Comparison of ENCODE assay signal across 19 mouse cellular contexts in genomic region chr1:162200446-162200845, GRCm38 (mm10).
A peak's percentile ranks its signal among the peaks of the same experiment; 100 is the strongest.
DNase-seq lines count a peak whose midpoint lies in the region; ATAC-seq and TF ChIP-seq lines count a peak whose summit lies in the region.
"Had no signal": no experiment of that assay in that cellular context is flagged by ENCODE, and none has a peak within 500 bp of the region (broad histone marks: within the 10 kb centered on the region; RNA-seq: fewer than 3 reads in every experiment).

No protein-coding gene starts in this region.

- no peak overlapping the region for H3K4me2 ChIP-seq in heart, embryonic 12.5 days
- H3K4me2 ChIP-seq in lung, embryonic 16.5 days (ENCODE audit: low read depth, low read length) = no peak overlapping the region
- H3K4me2 ChIP-seq: forebrain, embryonic 15.5 days; heart, embryonic 11.5 days; hindbrain, embryonic 12.5 days had no signal

- WGBS in heart, embryonic 12.5 days = 45% methylated on average over 6 of the region's 6 CpGs
- 57% methylated on average over 6 of the region's 6 CpGs for WGBS in heart, adult 2 months
- 45% methylated on average over 6 of the region's 6 CpGs for WGBS in lung, embryonic 16.5 days
- 51% methylated on average over 6 of the region's 6 CpGs for WGBS in lung, adult 2 months

- H3K9ac ChIP-seq in heart, embryonic 12.5 days = no peak overlapping the region
- H3K9ac ChIP-seq in heart, adult 2 months (ENCODE audit: low read depth, low read length) = no peak overlapping the region
- H3K9ac ChIP-seq in lung, embryonic 16.5 days (ENCODE audit: low read length) = no peak overlapping the region
- H3K9ac ChIP-seq: forebrain, embryonic 15.5 days; hindbrain, embryonic 12.5 days had no signal

- H3K9me3 ChIP-seq in heart, embryonic 12.5 days (replicated peaks) = no peaks in the 10 kb centered on the region
- no peaks in the 10 kb centered on the region for H3K9me3 ChIP-seq in lung, embryonic 16.5 days (ENCODE audit: control insufficient read depth, low read length)
- H3K9me3 ChIP-seq: forebrain, embryonic 10.5 days; forebrain, embryonic 15.5 days; hindbrain, embryonic 12.5 days had no signal

- no peaks in the 10 kb centered on the region for H3K79me2 ChIP-seq in heart, adult 2 months (replicated peaks; ENCODE audit: control insufficient read depth, insufficient read depth, low read length)

- H3K27ac ChIP-seq in heart, embryonic 12.5 days (ENCODE audit: poor library complexity, severe bottlenecking) = 0 out of 2 replicates have a peak overlapping the region, but pooled peaks have one; percentile 8
- H3K27ac ChIP-seq in heart, adult 2 months = no peak overlapping the region
- no peak overlapping the region for H3K27ac ChIP-seq in lung, embryonic 16.5 days (ENCODE audit: low read length)
- H3K27ac ChIP-seq: forebrain, embryonic 10.5 days; forebrain, embryonic 15.5 days; hindbrain, embryonic 12.5 days; hindbrain, postnatal 0 days had no signal

- H3K27me3 ChIP-seq in heart, embryonic 12.5 days (replicated peaks) = no peaks in the 10 kb centered on the region
- H3K27me3 ChIP-seq in heart, adult 2 months (ENCODE audit: control insufficient read depth, insufficient read depth, low read length) = no peaks in the 10 kb centered on the region
- no peaks in the 10 kb centered on the region for H3K27me3 ChIP-seq in lung, embryonic 16.5 days (ENCODE audit: control insufficient read depth, insufficient read depth, low read depth, low read length)
- H3K27me3 ChIP-seq: forebrain, embryonic 15.5 days had no signal

- intact Hi-C loops in heart, adult 2 months (cut with DNase I) = loop anchor here (2.0 kb wide), 1 partner anchor 14 kb away; no protein-coding TSS in a partner anchor
- intact Hi-C loops in left cerebral cortex, postnatal 10 days (cut with DNase I) = no loop called here

- DNase-seq in heart, adult 2 months = no peak
- no peak for DNase-seq in lung, adult 2 months
- peak; percentile 36 for DNase-seq in NIH3T3 (ENCODE audit: low read depth)
- peak; percentile 16 for DNase-seq in fat pad, adult 2 months (ENCODE audit: extremely low read depth, low read depth, low spot score)
- DNase-seq in left cerebral cortex, postnatal 10 days (ENCODE audit: extremely low spot score in 1 of 2, low spot score in 2 of 2) = no peak
- DNase-seq in spleen, postnatal 14 days (ENCODE audit: low spot score in 2 of 2) = no peak
- DNase-seq: adrenal gland, adult 8-10 months; cerebellum, adult 11-12 months; cerebellum, adult 9-10 months; cerebellum, postnatal 25 days; gastrocnemius, postnatal 36 days; heart, adult 11 months had no signal

- H3K4me3 ChIP-seq in heart, embryonic 12.5 days = no peak overlapping the region
- H3K4me3 ChIP-seq in heart, adult 2 months = no peak overlapping the region
- H3K4me3 ChIP-seq in lung, embryonic 16.5 days (ENCODE audit: low read length) = no peak overlapping the region
- no peak overlapping the region for H3K4me3 ChIP-seq in lung, adult 2 months (replicated peaks; ENCODE audit: extremely low read depth, low read depth, low read length)
- H3K4me3 ChIP-seq: forebrain, embryonic 10.5 days; forebrain, embryonic 15.5 days; hindbrain, embryonic 12.5 days had no signal

- no peak for TF ChIP-seq POLR2A in heart, adult 2 months (IDR thresholded peaks at IDR 0.05; ENCODE audit: insufficient read depth, low read depth, low read length)
- no peak for TF ChIP-seq POLR2A in lung, adult 2 months (IDR thresholded peaks at IDR 0.05; ENCODE audit: borderline replicate concordance, extremely low read depth, low read depth, low read length)

- TF ChIP-seq EP300 in heart, adult 2 months (IDR thresholded peaks at IDR 0.05; ENCODE audit: insufficient read depth, low read depth, low read length) = no peak

- H3K4me1 ChIP-seq in heart, embryonic 12.5 days (replicated peaks) = peaks cover 30% of the 10 kb centered on the region
- H3K4me1 ChIP-seq in heart, adult 2 months (ENCODE audit: control insufficient read depth, insufficient read depth, low read length) = peaks cover 1% of the 10 kb centered on the region
- H3K4me1 ChIP-seq in lung, embryonic 16.5 days (replicated peaks; ENCODE audit: control insufficient read depth, insufficient read depth, low read length) = peaks cover 13% of the 10 kb centered on the region
- H3K4me1 ChIP-seq in lung, adult 2 months (ENCODE audit: control insufficient read depth, insufficient read depth, low read length) = no peaks in the 10 kb centered on the region

- no peak for TF ChIP-seq CTCF in heart, adult 2 months (IDR thresholded peaks at IDR 0.05)
- TF ChIP-seq CTCF in lung, adult 2 months (IDR thresholded peaks at IDR 0.05; ENCODE audit: insufficient read depth, low read length) = no peak

- H3K36me3 ChIP-seq in heart, embryonic 12.5 days = no peaks in the 10 kb centered on the region
- no peaks in the 10 kb centered on the region for H3K36me3 ChIP-seq in heart, adult 2 months (ENCODE audit: control insufficient read depth, insufficient read depth, low read length)
- no peaks in the 10 kb centered on the region for H3K36me3 ChIP-seq in lung, embryonic 16.5 days (ENCODE audit: control insufficient read depth, insufficient read depth, low read length)
- H3K36me3 ChIP-seq: forebrain, embryonic 10.5 days; forebrain, embryonic 15.5 days; hindbrain, embryonic 12.5 days had no signal

- no peak for ATAC-seq in heart, embryonic 12.5 days (ENCODE audit: insufficient number of reproducible peaks, low FRiP score)
- peak; percentile 60; the same call in 1 of the 2 replicates for ATAC-seq in lung, embryonic 16.5 days (ENCODE audit: low read depth)
- ATAC-seq: forebrain, embryonic 15.5 days; hindbrain, postnatal 0 days had no signal

Comparison
In these comparisons a context has a peak if more than half of its experiments do, and no peak if none do; other contexts are left out.
1. DNase-seq: peak in NIH3T3 (single experiment) and fat pad, adult 2 months (single experiment); none in heart, adult 2 months (0 of 2), lung, adult 2 months (single experiment), left cerebral cortex, postnatal 10 days (0 of 2) and spleen, postnatal 14 days (0 of 2).